Mouse (Mus musculus): ENCODE results near the gene Ccnc. TPM values are rescaled to one million over a fixed set of nuclear protein-coding genes. Genes with fewer than 3 reads are reported as not detected.

The Ccnc gene
- polyA plus RNA-seq, 1 experiment from 2014 or later, result 25.7 TPM

Other genes with a start within 250 kb of the Ccnc start
- gene Prdm13, start 41.7 kb upstream of the Ccnc start, polyA plus RNA-seq (2015; fragmentation: Nextera tagmentation; extraction: Ambion mirVana), result not detected in 2 replicates
- gene Usp45, start 39.5 kb downstream of the Ccnc start, polyA plus RNA-seq (2015; fragmentation: Nextera tagmentation; extraction: Ambion mirVana), result 6.6 and 6.9 TPM in 2 replicates
- gene Tstd3, start 39.5 kb downstream of the Ccnc start, polyA plus RNA-seq (2015; fragmentation: Nextera tagmentation; extraction: Ambion mirVana), result 15.2 and 18.7 TPM in 2 replicates
- 69.3 and 71.7 TPM in 2 replicates for gene Pnisr, start 119.9 kb downstream of the Ccnc start, polyA plus RNA-seq (2015; fragmentation: Nextera tagmentation; extraction: Ambion mirVana)
- gene Coq3, start 152.0 kb downstream of the Ccnc start, polyA plus RNA-seq (2015; fragmentation: Nextera tagmentation; extraction: Ambion mirVana), result 16.3 and 16.7 TPM in 2 replicates
- 2.6 and 2.8 TPM in 2 replicates for gene Faxc, start 203.6 kb downstream of the Ccnc start, polyA plus RNA-seq (2015; fragmentation: Nextera tagmentation; extraction: Ambion mirVana)

Measured in heart, embryonic 13.5 days (tissue).